8 mouse cellular contexts compared by ENCODE assay signal in genomic region chr3:57667054-57667723, GRCm38 (mm10). TPM values are rescaled to one million over a fixed set of nuclear protein-coding genes. Genes with fewer than 3 reads are reported as not detected.
DNase-seq lines count a peak whose midpoint lies in the region; ATAC-seq and TF ChIP-seq lines count a peak whose summit lies in the region.

No protein-coding gene starts in this region.

- peak overlapping the region; percentile 91 for H3K4me2 ChIP-seq in CH12.LX (ENCODE audit: insufficient read depth, low read depth, poor library complexity, severe bottlenecking)
- H3K4me2 ChIP-seq in embryonic facial prominence, embryonic 15.5 days (replicated peaks), result peak overlapping the region; percentile 42
- peak overlapping the region; percentile 65 for H3K4me2 ChIP-seq in heart, embryonic 16.5 days (ENCODE audit: low read depth, low read length)
- H3K4me2 ChIP-seq in liver, embryonic 11.5 days, result peak overlapping the region; percentile 36
- H3K4me2 ChIP-seq in stomach, embryonic 16.5 days (ENCODE audit: low read depth, low read length), result peak overlapping the region; percentile 40

- H3K27ac ChIP-seq in CH12.LX (ENCODE audit: insufficient read depth, low read depth), result no peak overlapping the region
- H3K27ac ChIP-seq in embryonic facial prominence, embryonic 15.5 days (replicated peaks), result no peak overlapping the region
- H3K27ac ChIP-seq in heart, embryonic 16.5 days (ENCODE audit: low read length), result no peak overlapping the region
- H3K27ac ChIP-seq in liver, embryonic 11.5 days (ENCODE audit: low read depth, low read length), result no peak overlapping the region
- H3K27ac ChIP-seq in stomach, embryonic 16.5 days (ENCODE audit: low read length), result no peak overlapping the region

- TF ChIP-seq RAD21 in CH12.LX (IDR thresholded peaks at IDR 0.05; ENCODE audit: low read depth, low read length), result peak; percentile 69

- peak; percentile 65 to 84 for TF ChIP-seq CTCF in CH12.LX (conservative IDR thresholded peaks at IDR 0.05 in 1 of 2, IDR thresholded peaks at IDR 0.05 in 1 of 2; ENCODE audit: low read depth in 2 of 2, low read length in 2 of 2)

- no peak overlapping the region for H3K4me3 ChIP-seq in CH12.LX (replicated peaks in 1 of 3; ENCODE audit: low read depth in 2 of 3, low read length in 2 of 3, poor library complexity in 1 of 3)
- H3K4me3 ChIP-seq in embryonic facial prominence, embryonic 15.5 days (replicated peaks), result peak overlapping the region; percentile 21
- peak overlapping the region; percentile 40; the same call in 1 of the 2 replicates for H3K4me3 ChIP-seq in heart, embryonic 16.5 days (ENCODE audit: low read length)
- H3K4me3 ChIP-seq in liver, embryonic 11.5 days (ENCODE audit: low read depth, low read length), result no peak overlapping the region
- H3K4me3 ChIP-seq in stomach, embryonic 16.5 days (replicated peaks; ENCODE audit: low read length), result peak overlapping the region; percentile 25

- no peaks in the 10 kb centered on the region for H3K9me3 ChIP-seq in CH12.LX (replicated peaks; ENCODE audit: low read length)
- H3K9me3 ChIP-seq in embryonic facial prominence, embryonic 15.5 days (replicated peaks), result no peaks in the 10 kb centered on the region
- H3K9me3 ChIP-seq in heart, embryonic 16.5 days (replicated peaks; ENCODE audit: control insufficient read depth, low read length), result no peaks in the 10 kb centered on the region
- H3K9me3 ChIP-seq in liver, embryonic 11.5 days (ENCODE audit: control insufficient read depth, low read length), result no peaks in the 10 kb centered on the region
- no peaks in the 10 kb centered on the region for H3K9me3 ChIP-seq in stomach, embryonic 16.5 days (replicated peaks; ENCODE audit: control insufficient read depth, low read length)

- H3K36me3 ChIP-seq in CH12.LX (replicated peaks in 1 of 2; ENCODE audit: control insufficient read depth in 1 of 2, insufficient read depth in 1 of 2, low read length in 1 of 2), result no peaks in the 10 kb centered on the region
- H3K36me3 ChIP-seq in embryonic facial prominence, embryonic 15.5 days, result no peaks in the 10 kb centered on the region
- no peaks in the 10 kb centered on the region for H3K36me3 ChIP-seq in heart, embryonic 16.5 days (ENCODE audit: control insufficient read depth, insufficient read depth)
- H3K36me3 ChIP-seq in liver, embryonic 11.5 days (ENCODE audit: control insufficient read depth, insufficient read depth, low read length), result no peaks in the 10 kb centered on the region
- no peaks in the 10 kb centered on the region for H3K36me3 ChIP-seq in stomach, embryonic 16.5 days (ENCODE audit: control insufficient read depth, insufficient read depth, low read length)

- H3K79me2 ChIP-seq in CH12.LX (replicated peaks; ENCODE audit: control insufficient read depth, extremely low read depth, insufficient read depth, poor library complexity, severe bottlenecking), result no peaks in the 10 kb centered on the region

- TF ChIP-seq POLR2A in CH12.LX (IDR thresholded peaks at IDR 0.05; ENCODE audit: low read depth, low read length), result no peak

- H3K9ac ChIP-seq in CH12.LX (ENCODE audit: insufficient read depth, low read depth), result no peak overlapping the region
- H3K9ac ChIP-seq in embryonic facial prominence, embryonic 15.5 days, result no peak overlapping the region
- H3K9ac ChIP-seq in heart, embryonic 16.5 days (ENCODE audit: low read length), result peak overlapping the region; percentile 37; the same call in 1 of the 2 replicates
- no peak overlapping the region for H3K9ac ChIP-seq in liver, embryonic 11.5 days (ENCODE audit: low read depth, low read length)
- H3K9ac ChIP-seq in stomach, embryonic 16.5 days (ENCODE audit: low read length), result no peak overlapping the region

- in situ Hi-C loops in CH12.LX (cut with MboI; ENCODE audit: low pct_ligation_motif_present, low pct_unique_long_range_greater_than_20kb, low sequenced_read_pairs), result loop anchor here (10.0 to 25.0 kb wide), 3 partner anchors 68 to 445 kb away; partner anchors contain the start of gene Rnf13

- WGBS in embryonic facial prominence, embryonic 15.5 days, result 27% methylated on average over 14 of the region's 14 CpGs
- 30% methylated on average over 14 of the region's 14 CpGs for WGBS in heart, embryonic 16.5 days
- 35% methylated on average over 14 of the region's 14 CpGs for WGBS in liver, embryonic 11.5 days
- WGBS in stomach, embryonic 16.5 days, result 34% methylated on average over 14 of the region's 14 CpGs

- H3K4me1 ChIP-seq in CH12.LX (ENCODE audit: control insufficient read depth in 1 of 2, insufficient read depth in 2 of 2), result peaks cover 0 to 9% of the 10 kb centered on the region in 2 experiments; a peak in 2 of 4 replicates
- H3K4me1 ChIP-seq in embryonic facial prominence, embryonic 15.5 days, result no peaks in the 10 kb centered on the region
- H3K4me1 ChIP-seq in heart, embryonic 16.5 days (ENCODE audit: control insufficient read depth, insufficient read depth, low read length), result no peaks in the 10 kb centered on the region
- no peaks in the 10 kb centered on the region for H3K4me1 ChIP-seq in liver, embryonic 11.5 days (replicated peaks; ENCODE audit: control insufficient read depth, insufficient read depth, low read length)
- no peaks in the 10 kb centered on the region for H3K4me1 ChIP-seq in stomach, embryonic 16.5 days (ENCODE audit: control insufficient read depth, insufficient read depth, low read length)

- ATAC-seq in embryonic facial prominence, embryonic 15.5 days (ENCODE audit: insufficient number of reproducible peaks, low FRiP score, low TSS enrichment, low read depth), result no peak
- peak; percentile 63; the same call in 1 of the 2 replicates for ATAC-seq in heart, embryonic 16.5 days (replicated peaks; ENCODE audit: extremely low read depth, insufficient read depth, low FRiP score)
- ATAC-seq in liver, embryonic 11.5 days (replicated peaks; ENCODE audit: low FRiP score), result peak; percentile 51
- ATAC-seq in stomach, embryonic 16.5 days (ENCODE audit: insufficient read depth, low FRiP score), result no peak

- dilution Hi-C loops in CH12.LX (cut with MboI; ENCODE audit: extremely low pct_ligation_motif_present, extremely low pct_unique_long_range_greater_than_20kb, low sequenced_read_pairs), result no loop called here

- no peaks in the 10 kb centered on the region for H3K27me3 ChIP-seq in CH12.LX (replicated peaks)
- no peaks in the 10 kb centered on the region for H3K27me3 ChIP-seq in embryonic facial prominence, embryonic 15.5 days
- no peaks in the 10 kb centered on the region for H3K27me3 ChIP-seq in heart, embryonic 16.5 days (ENCODE audit: control insufficient read depth, insufficient read depth, low read length)
- H3K27me3 ChIP-seq in liver, embryonic 11.5 days (replicated peaks; ENCODE audit: control insufficient read depth, insufficient read depth, low read length), result no peaks in the 10 kb centered on the region
- no peaks in the 10 kb centered on the region for H3K27me3 ChIP-seq in stomach, embryonic 16.5 days (ENCODE audit: control insufficient read depth, insufficient read depth, low read length)

- DNase-seq in CH12.LX (ENCODE audit: extremely low read depth), result peak; percentile 86
- peak; percentile 95 for DNase-seq in brain, adult 2 months (ENCODE audit: low read depth, low spot score)
- peak; percentile 77 for DNase-seq in kidney, postnatal 14 days
- no peak for DNase-seq in liver, embryonic 11.5 days (ENCODE audit: low spot score)
- peak; percentile 82 for DNase-seq in naive thymus-derived CD4-positive, alpha-beta T cell, adult 2 months (ENCODE audit: low read depth)

- no peak for TF ChIP-seq EP300 in CH12.LX (IDR thresholded peaks at IDR 0.05; ENCODE audit: low read length)

TF ChIP-seq in CH12.LX, 34 proteins besides CTCF, POLR2A, EP300 and RAD21:
- TF ChIP-seq SMC3 (IDR thresholded peaks at IDR 0.05; ENCODE audit: low read depth, low read length) (peak; percentile 87), MXI1 (IDR thresholded peaks at IDR 0.05; ENCODE audit: low read depth, low read length) (no peak), TCF12 (IDR thresholded peaks at IDR 0.05; ENCODE audit: low read depth, low read length) (no peak), MYC (IDR thresholded peaks at IDR 0.05; ENCODE audit: low read depth, low read length) (peak; percentile 69), ZC3H11A (IDR thresholded peaks at IDR 0.05; ENCODE audit: low read depth, low read length) (peak; percentile 20; the same call in 1 of the 2 replicates), SIN3A (IDR thresholded peaks at IDR 0.05; ENCODE audit: low read length) (0 out of 2 replicates have a peak, but pooled peaks have one; percentile 22), ZNF384 (IDR thresholded peaks at IDR 0.05; ENCODE audit: low read depth, low read length) (peak; percentile 6; the same call in 1 of the 2 replicates), BHLHE40 (IDR thresholded peaks at IDR 0.05; ENCODE audit: low read depth, low read length) (0 out of 2 replicates have a peak, but pooled peaks have one; percentile 4)

RNA-seq across cellular contexts. Expression of gene Commd2, which starts 15.7 kb away (rescaled TPM):
- 35.3 and 44.4 TPM in 2 replicates for total RNA-seq in CH12.LX (2012; rRNA removed)
- total RNA-seq in CH12.LX (2014; rRNA removed), result 65.3 and 69.1 TPM in 2 replicates
- polyA plus RNA-seq in CH12.LX (2012; ENCODE audit: insufficient read length, low read depth), result 53.2 and 63.5 TPM in 2 replicates
- polyA plus RNA-seq in embryonic facial prominence, embryonic 15.5 days (2015; fragmentation: Nextera tagmentation; extraction: Ambion mirVana), result 65.1 and 68.6 TPM in 2 replicates
- polyA plus RNA-seq in heart, embryonic 16.5 days (2015; fragmentation: Nextera tagmentation; extraction: Ambion mirVana), result 47.1 and 54.3 TPM in 2 replicates
- 69.7 and 70.6 TPM in 2 replicates for polyA plus RNA-seq in liver, embryonic 11.5 days (2014; fragmentation: Nextera tagmentation; extraction: Ambion mirVana)
- 62.2 and 74.5 TPM in 2 replicates for polyA plus RNA-seq in stomach, embryonic 16.5 days (2015; fragmentation: Nextera tagmentation; extraction: Ambion mirVana)

RNA-seq across cellular contexts. Expression of gene Ankub1, which starts 25.4 kb away (rescaled TPM):
- total RNA-seq in CH12.LX (2012; rRNA removed) (not detected in 2 replicates), CH12.LX (2014; rRNA removed) (0.28 TPM in 1 of 2 replicates, not detected in the other)
- 0.14 and 0.20 TPM in 2 replicates for polyA plus RNA-seq in CH12.LX (2012; ENCODE audit: insufficient read length, low read depth)
- polyA plus RNA-seq in embryonic facial prominence, embryonic 15.5 days (2015; fragmentation: Nextera tagmentation; extraction: Ambion mirVana), result 0.26 and 0.32 TPM in 2 replicates
- polyA plus RNA-seq in heart, embryonic 16.5 days (2015; fragmentation: Nextera tagmentation; extraction: Ambion mirVana), result 0.05 and 0.07 TPM in 2 replicates
- not detected in 2 replicates for polyA plus RNA-seq in liver, embryonic 11.5 days (2014; fragmentation: Nextera tagmentation; extraction: Ambion mirVana)
- not detected in 2 replicates for polyA plus RNA-seq in stomach, embryonic 16.5 days (2015; fragmentation: Nextera tagmentation; extraction: Ambion mirVana)

Comparison
In these comparisons a context has a peak if more than half of its experiments do, and no peak if none do; other contexts are left out.
1. H3K4me2 ChIP-seq: peak in every context shown above with its lines; median percentile 91 in CH12.LX; 65 in heart, embryonic 16.5 days; 42 in embryonic facial prominence, embryonic 15.5 days; 40 in stomach, embryonic 16.5 days; 36 in liver, embryonic 11.5 days.
2. H3K4me3 ChIP-seq: peak in embryonic facial prominence, embryonic 15.5 days (single experiment), heart, embryonic 16.5 days (single experiment) and stomach, embryonic 16.5 days (single experiment); none in CH12.LX (0 of 3) and liver, embryonic 11.5 days (single experiment).
3. ATAC-seq: peak in heart, embryonic 16.5 days (single experiment) and liver, embryonic 11.5 days (single experiment); none in embryonic facial prominence, embryonic 15.5 days (single experiment) and stomach, embryonic 16.5 days (single experiment).